Comparison of ENCODE assay signal across 8 mouse cellular contexts in the genomic region with DNA sequence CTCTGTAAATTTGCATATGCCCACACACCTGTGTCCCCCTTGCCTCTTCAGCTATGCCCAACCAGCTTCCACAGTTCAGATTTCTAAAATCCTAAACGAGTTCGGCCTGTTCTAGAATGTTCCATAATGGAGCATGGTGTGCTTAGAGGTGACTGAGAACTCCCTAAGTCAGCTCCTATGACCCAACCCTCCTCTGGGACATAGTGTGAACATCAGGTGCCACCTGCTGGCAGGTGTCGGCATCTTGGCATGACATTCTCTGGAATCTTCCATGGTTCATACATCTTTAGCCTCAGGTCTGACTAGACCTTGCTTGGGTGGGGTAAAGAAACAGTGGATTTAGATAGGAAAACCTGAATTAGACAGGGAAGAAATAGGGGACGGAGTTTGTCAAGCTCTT. TPM values are rescaled to one million over a fixed set of nuclear protein-coding genes. Genes with fewer than 3 reads are reported as not detected.
A peak's percentile ranks its signal among the peaks of the same experiment; 100 is the strongest.
DNase-seq lines count a peak whose midpoint lies in the region; ATAC-seq lines count a peak whose summit lies in the region.

No protein-coding gene starts in this region.

- H3K4me1 ChIP-seq in midbrain, embryonic 13.5 days (replicated peaks) = no peaks in the 10 kb centered on the region

- H3K36me3 ChIP-seq in midbrain, embryonic 13.5 days = no peaks in the 10 kb centered on the region

- H3K4me3 ChIP-seq in midbrain, embryonic 13.5 days (replicated peaks) = no peak overlapping the region

- ATAC-seq in cerebellum, adult (ENCODE audit: insufficient number of reproducible peaks, low FRiP score, low TSS enrichment) = no peak
- no peak for ATAC-seq in midbrain, embryonic 13.5 days

- WGBS in midbrain, embryonic 13.5 days = 88% methylated on average over 4 of the region's 4 CpGs

- H3K9me3 ChIP-seq in midbrain, embryonic 13.5 days = no peaks in the 10 kb centered on the region

- no peak overlapping the region for H3K9ac ChIP-seq in midbrain, embryonic 13.5 days (replicated peaks)

- no peaks in the 10 kb centered on the region for H3K27me3 ChIP-seq in midbrain, embryonic 13.5 days

- DNase-seq in cerebellum, adult 11-12 months = peak; percentile 16
- DNase-seq in 416B (ENCODE audit: low read depth) = peak; percentile 71
- DNase-seq in cerebellum, adult 9-11 months = peak; percentile 21
- peak; percentile 77 for DNase-seq in liver
- peak; percentile 58 to 79 for DNase-seq in spleen, postnatal 10 days (ENCODE audit: low spot score in 2 of 2)
- DNase-seq in Muller cell, postnatal 12 days (ENCODE audit: inconsistent ontology term) = no peak

- no peak overlapping the region for H3K4me2 ChIP-seq in midbrain, embryonic 13.5 days (replicated peaks)

- no peak overlapping the region for H3K27ac ChIP-seq in midbrain, embryonic 13.5 days

RNA-seq across cellular contexts. Expression of gene Muc6, which starts 15.9 kb away (rescaled TPM):
- polyA plus RNA-seq in midbrain, embryonic 13.5 days (2015; fragmentation: Nextera tagmentation; extraction: Ambion mirVana) = 0.26 and 0.27 TPM in 2 replicates

RNA-seq across cellular contexts. Expression of gene Muc2, which starts 19.1 kb away (rescaled TPM):
- 0.09 and 0.27 TPM in 2 replicates for polyA plus RNA-seq in midbrain, embryonic 13.5 days (2015; fragmentation: Nextera tagmentation; extraction: Ambion mirVana)
